Mouse (Mus musculus): Measurements from ENCODE around the gene Gpld1.

- TF ChIP-seq EP300 (IDR thresholded peaks at IDR 0.05; ENCODE audit: insufficient read depth, low read depth, low read length) (no peak), CTCF (IDR thresholded peaks at IDR 0.05; ENCODE audit: low read depth, low read length) (no peak)
Observed at GRCm38 (mm10) chr13:24903412-24903811, 39.5 kb upstream of the Gpld1 start.
